Mouse (Mus musculus) spleen, postnatal 10 days (tissue): ENCODE data around the gene A630001G21Rik.
A peak's percentile ranks its signal among the peaks of the same experiment; 100 is the strongest.
"Not testable (repeated sequence)": the region's sequence is repeated elsewhere in the genome, so short reads cannot be mapped to it uniquely, and the experiment has no call there.

Experiments used
- DNase-seq, 2 experiments: peaks; one replicate each; pipeline ENCODE4 v3.0.0; 2021 to 2022; ENCODE audit warnings: low spot score in 2 of 2

The A630001G21Rik gene

GRCm38 (mm10) chr1:85778436-85778835, at the start of gene A630001G21Rik:
A630001G21Rik (minus strand) TSS chr1:85778643.
- DNase-seq, result no peak

DNA sequence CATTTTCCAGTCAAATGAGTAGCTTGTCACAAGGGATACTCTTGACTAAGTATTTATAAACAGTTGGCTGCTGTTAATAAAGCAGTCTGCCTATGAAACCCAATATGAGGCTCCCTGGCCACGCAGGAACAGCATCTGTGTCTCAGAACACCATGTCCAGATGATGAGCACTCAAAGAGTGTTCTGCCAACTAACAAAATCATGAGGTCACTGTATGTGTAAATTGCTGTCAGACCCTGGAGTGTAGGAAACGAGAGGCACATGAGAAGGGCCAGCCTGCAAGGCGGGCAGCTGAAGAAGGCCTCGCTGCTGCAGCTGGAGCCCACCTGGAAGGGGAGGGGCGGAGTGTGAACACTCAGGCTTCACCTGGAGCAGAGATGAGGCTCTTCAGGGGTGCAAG, 48.7 kb upstream of the A630001G21Rik start:
- no peak for DNase-seq

DNA sequence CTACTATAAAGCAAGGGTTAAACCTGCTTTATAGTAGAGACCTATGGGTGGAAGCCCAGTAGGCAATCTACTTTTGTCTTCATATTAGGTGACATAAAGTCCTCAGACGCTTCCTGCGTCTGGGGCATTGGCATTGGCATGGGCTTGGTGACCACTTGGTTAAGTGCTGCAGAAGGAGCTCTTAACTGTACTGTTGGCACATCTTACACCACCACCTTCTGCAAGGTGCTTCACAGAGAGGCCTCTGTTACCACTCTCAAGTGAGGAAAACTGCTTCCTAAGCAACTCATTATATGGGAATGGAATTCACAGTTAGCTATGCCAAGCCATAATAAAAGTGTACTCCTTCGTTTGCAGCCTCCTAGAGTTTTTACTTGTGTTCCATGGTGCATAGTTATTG, 46.5 kb upstream of the A630001G21Rik start:
- DNase-seq, result no peak

DNA sequence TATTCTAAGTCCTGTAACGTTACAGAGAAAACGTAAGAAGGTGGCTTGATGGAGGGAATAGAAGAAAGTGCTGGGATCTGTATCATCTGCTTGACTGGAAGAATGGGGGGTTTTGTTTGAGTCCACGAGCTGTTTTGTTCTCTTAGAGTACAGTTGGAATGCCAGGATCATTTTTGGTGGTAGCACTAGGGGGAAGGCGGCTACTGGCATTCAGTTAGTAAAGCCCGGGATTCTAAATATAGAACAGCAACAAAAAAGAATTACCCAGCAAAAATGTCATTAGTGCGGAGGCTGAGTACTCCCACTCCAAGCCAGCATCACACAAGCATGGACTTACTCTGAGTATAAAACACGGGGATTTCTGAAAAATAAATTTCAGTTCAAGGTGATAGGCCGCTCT, 43.8 kb upstream of the A630001G21Rik start:
- DNase-seq, result no peak

DNA sequence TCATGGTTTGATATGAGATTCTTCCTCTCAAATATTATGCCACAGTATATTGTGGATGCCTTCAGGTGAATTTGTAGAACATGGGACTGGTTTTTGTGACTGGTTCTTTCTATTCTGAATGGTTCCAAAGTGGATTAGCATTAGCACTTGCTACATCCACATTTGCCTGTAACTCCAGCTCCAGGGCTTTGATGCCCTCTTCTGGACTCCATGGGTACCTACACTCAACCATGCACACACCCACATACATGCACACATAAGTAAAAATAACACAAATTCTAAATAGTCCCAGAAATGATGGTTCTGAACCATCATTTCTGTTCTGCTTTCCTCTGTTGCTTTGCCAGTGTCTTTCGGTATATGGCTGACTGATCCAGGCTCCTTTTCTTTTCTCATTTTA, 41.3 kb upstream of the A630001G21Rik start:
- DNase-seq, result no peak

DNA sequence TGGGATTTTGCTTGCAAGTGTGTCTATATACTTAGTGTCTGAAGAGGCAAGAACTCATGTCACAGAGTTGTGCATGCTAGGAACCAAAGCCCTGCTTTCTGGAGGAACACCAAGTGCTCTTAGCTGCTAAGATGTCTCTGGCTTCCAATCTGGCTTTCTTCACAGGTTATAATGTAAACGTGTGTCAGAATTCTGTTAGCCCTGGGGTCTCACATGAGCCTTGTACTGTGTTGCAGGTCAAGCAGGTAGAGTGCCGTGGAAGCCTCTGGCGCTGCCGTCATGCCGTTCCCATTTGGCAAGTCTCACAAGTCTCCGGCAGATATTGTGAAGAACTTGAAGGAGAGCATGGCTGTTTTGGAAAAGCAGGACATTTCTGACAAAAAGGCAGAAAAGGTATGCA, 39.7 kb upstream of the A630001G21Rik start:
- no peak for DNase-seq

DNA sequence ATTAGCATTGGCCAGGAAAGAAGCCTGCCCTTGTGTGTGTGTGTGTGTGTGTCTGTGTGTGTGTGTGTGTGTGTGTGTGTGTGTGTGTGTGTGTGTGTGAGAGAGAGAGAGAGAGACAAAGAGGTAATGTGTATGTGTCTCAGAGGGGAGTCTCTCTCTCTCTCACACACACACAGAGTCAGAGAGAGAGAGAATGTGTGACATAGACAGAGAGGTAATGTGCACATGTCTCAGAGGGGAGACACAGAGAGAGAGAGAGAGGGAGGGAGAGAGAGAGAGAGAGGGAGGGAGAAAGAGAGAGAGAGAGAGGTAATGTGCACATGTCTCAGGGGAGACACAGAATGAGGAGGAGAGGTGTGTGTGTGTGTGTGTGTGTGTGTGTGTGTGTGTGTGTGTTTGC, 35.8 kb upstream of the A630001G21Rik start:
- not testable (repeated sequence) for DNase-seq

DNA sequence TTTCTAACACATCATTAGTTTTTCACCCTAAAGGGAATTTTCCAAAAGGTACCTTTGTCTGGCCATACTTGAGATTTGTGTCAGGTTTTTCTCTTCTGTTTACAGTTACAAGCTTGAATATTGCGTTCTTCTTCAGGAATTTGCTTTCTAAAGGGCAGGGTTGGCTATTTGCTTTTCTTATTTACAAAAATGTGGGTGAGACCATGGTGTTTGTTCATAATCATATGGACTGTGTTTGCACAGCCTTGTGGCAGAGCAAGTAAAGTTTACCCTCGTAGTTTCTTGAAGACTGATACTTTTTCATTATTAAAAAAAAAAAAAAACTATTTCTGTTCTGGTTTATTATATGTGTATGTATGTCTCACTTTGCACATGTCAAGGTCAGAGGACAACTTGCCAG, 32.3 kb upstream of the A630001G21Rik start:
- DNase-seq, result no peak

- DNase-seq, result no peak
These were observed 31.9 kb upstream of the A630001G21Rik start for GRCm38 (mm10) chr1:85810343-85810742.

GRCm38 (mm10) chr1:85809256-85809655, 30.8 kb upstream of the A630001G21Rik start:
- DNase-seq, result no peak

DNA sequence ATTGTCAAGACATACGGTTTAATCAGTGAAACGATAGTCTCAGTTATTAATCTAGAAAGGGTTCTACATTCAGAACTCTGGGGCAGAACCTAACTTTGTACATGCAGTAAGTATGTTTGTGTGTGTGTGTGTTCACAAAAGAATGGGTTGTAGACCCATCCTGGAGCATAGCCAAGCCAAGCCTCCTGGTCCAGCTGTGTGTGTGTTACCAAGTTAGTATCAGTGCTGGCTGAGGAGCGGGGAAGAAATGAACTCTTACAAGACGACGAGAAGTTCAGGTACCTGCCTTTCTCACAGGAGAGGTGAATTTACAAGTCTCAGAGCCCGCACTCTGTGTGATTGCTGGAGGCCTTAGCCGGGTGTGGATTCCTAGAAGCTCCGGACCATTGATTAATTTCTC, 26.1 kb upstream of the A630001G21Rik start:
- DNase-seq, result no peak

DNA sequence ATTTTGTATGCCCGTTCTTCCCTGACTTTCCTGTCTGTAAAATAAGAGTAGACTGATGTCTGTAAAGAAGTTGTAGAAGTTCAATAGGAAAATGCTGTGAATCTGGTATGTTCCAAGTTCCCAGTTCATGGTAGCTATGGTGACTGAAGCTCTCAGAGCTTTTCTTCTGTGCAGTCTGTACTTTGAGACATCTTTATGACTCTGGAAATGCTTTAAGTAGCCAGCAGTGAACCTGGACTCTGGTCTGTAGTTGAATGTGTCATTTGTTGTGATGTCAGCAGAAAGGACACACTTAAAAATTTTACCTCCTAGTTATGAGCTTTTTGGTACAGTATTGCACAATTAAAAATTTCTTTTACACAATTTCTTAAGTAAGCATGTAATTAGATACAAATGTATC, 24.1 kb upstream of the A630001G21Rik start:
- no peak for DNase-seq

GRCm38 (mm10) chr1:85799776-85800175, 21.3 kb upstream of the A630001G21Rik start:
- DNase-seq, result no peak

DNA sequence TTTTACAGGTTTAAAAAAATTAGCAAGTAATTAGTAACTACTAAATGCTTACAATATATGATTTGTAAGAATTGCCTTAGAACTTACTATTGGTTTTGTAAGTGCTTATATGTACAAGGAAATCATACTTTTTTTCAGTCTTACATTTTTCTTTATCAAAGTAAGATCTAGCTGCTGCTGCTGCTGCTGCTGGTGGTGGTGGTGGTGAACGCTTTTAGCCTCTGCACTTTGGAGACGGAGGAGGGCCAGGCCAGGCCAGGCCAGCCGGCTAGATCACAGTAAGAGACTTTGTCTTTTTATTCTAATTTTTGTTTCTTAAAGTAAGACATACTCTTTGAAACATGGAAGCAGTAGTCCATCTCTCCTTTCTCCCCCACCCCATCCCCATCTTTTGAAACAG, 16.8 kb upstream of the A630001G21Rik start:
- DNase-seq, result no peak

- DNase-seq, result peak; percentile 62 to 75
These were observed 15.8 kb upstream of the A630001G21Rik start for GRCm38 (mm10) chr1:85794106-85794771.

GRCm38 (mm10) chr1:85793208-85794105, 15.0 kb upstream of the A630001G21Rik start, which contains the start of gene Cab39:
Cab39 (plus strand) TSS chr1:85793441.
- peak; percentile 87 to 93 for DNase-seq

- DNase-seq, result no peak
These were observed 13.0 kb upstream of the A630001G21Rik start for GRCm38 (mm10) chr1:85791476-85791875.

GRCm38 (mm10) chr1:85790565-85790964, 12.1 kb upstream of the A630001G21Rik start:
- no peak for DNase-seq

GRCm38 (mm10) chr1:85779428-85780180, 1.2 kb upstream of the A630001G21Rik start:
- DNase-seq, result peak in 1 of 2 experiments; percentile 24

DNA sequence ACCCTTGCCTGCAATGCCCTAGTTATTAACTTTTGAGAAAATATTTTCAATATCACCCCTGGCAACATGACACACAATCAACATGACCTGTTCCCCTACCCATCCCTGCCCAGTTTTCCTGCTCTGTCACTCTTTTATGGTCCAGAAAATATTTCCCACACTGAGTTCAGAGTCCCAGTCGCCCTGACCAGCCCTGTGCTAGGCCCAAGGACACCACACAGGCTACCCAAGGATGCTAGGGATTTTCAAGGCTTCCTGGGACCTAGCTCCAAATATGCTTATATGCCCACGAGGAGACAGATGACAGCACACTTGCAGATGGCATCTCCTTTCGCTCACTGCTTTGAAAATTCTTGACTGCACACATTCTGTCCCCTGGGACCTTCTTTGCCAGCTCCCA, 569 bp upstream of the A630001G21Rik start:
- DNase-seq, result no peak

- no peak for DNase-seq
These were observed 2.3 kb downstream of the A630001G21Rik start for GRCm38 (mm10) chr1:85776154-85776553.

DNA sequence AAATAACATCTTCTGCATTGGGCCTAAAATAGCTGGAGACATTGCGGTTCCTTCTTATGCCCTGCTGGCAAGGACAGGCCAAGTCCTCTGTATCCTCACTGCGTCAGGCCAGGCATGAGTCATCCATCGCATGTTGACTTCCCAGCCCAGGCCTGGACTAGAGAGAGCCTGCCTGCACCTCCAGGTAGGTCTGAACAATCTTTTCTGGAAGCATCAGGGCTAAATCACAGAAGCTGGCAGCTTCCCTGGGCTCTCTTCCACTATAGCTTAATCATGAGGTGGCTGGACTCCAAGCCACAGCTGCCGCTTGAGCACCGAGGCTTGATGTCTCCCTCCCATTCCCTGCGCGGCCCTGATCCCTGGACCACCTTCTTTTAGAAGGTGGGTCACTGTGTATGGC, 3.3 kb downstream of the A630001G21Rik start:
- DNase-seq, result no peak
